Mouse (Mus musculus) midbrain, embryonic 14.5 days (tissue): Measurements from ENCODE around the gene Tm2d1. TPM values are rescaled to one million over a fixed set of nuclear protein-coding genes. Genes with fewer than 3 reads are reported as not detected.

Source experiments
- polyA plus RNA-seq: library from polyadenylated mRNA; unstranded; fragments of >200 nt; fragmentation: Nextera tagmentation; extraction: Ambion mirVana; gene quantifications from 2 replicates; pipeline ENCODE4 v1.2.1, GENCODE M21; 2014

Tm2d1 gene
- polyA plus RNA-seq, 1 experiment from 2014 or later = 128 TPM

Other genes starting within 250 kb of the Tm2d1 start
- 8.0 and 9.0 TPM in 2 replicates for gene Patj, start 12.5 kb upstream of the Tm2d1 start, polyA plus RNA-seq